Mouse (Mus musculus) hindbrain, embryonic 10.5 days (tissue): Measurements from ENCODE around the gene Eif2ak3. TPM values are rescaled to one million over a fixed set of nuclear protein-coding genes. Genes with fewer than 3 reads are reported as not detected.
"Not testable (repeated sequence)": the region's sequence is repeated elsewhere in the genome, so short reads cannot be mapped to it uniquely, and the experiment has no call there.

Experiments
- DNase-seq: peaks from one replicate; pipeline ENCODE4 v3.0.0-alpha.2; 2017; ENCODE audit warnings: low spot score
- H3K27ac ChIP-seq: fragments of 300-500 bp; sonication (generic); 2 replicates; pipeline ENCODE4 v1.5.1; 2016; ENCODE audit warnings: mild to moderate bottlenecking, moderate library complexity
- H3K27me3 ChIP-seq: fragments of 300-500 bp; sonication (generic); 2 replicates; pipeline ENCODE4 v1.6.1; 2016; ENCODE audit warnings: mild to moderate bottlenecking; ENCODE audit not compliant: poor library complexity, insufficient read depth, severe bottlenecking
- H3K36me3 ChIP-seq: fragments of 300-500 bp; sonication (generic); 2 replicates; pipeline ENCODE4 v1.6.1; 2016; ENCODE audit warnings: mild to moderate bottlenecking, moderate library complexity
- H3K4me1 ChIP-seq: fragments of 300-500 bp; sonication (generic); replicated peaks from 2 replicates; pipeline ENCODE4 v1.6.1; 2016; ENCODE audit warnings: mild to moderate bottlenecking
- H3K4me3 ChIP-seq: fragments of 300-500 bp; sonication (generic); 2 replicates; pipeline ENCODE4 v1.5.1; 2016; ENCODE audit warnings: mild to moderate bottlenecking, moderate library complexity
- H3K9me3 ChIP-seq: fragments of 300-500 bp; sonication (generic); 2 replicates; pipeline ENCODE4 v1.6.1; 2016; ENCODE audit warnings: mild to moderate bottlenecking, moderate library complexity
- WGBS: fragments of 180-500 bp; shearing (Covaris S2); methylation state at CpG from one replicate; pipeline ENCODE4 v1.1.7; 2016; 5-methylcytosine and 5-hydroxymethylcytosine counted together
- polyA plus RNA-seq: library from polyadenylated mRNA; unstranded; fragments of >200 nt; fragmentation: Nextera tagmentation; extraction: Ambion mirVana; gene quantifications from 2 replicates; pipeline ENCODE4 v1.2.1, GENCODE M21; 2016

Eif2ak3 gene
- polyA plus RNA-seq, 1 experiment from 2014 or later: 10.4 TPM

DNA sequence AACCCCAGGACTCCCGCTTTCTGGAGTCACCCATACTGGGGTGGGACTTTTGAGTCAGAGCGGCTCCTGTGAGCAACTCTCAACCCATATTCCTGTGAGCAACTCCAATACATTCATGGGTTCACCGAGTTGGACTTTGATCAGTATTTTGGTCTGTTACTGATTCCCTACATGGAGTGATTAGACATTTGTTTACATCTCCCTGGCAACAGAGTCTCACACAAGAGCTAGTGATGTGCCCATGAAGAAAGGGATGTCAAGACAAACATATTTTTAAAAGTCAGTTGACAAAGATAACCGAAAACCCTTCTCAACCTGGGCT lies 29.7 kb upstream of the Eif2ak3 start:
- WGBS: 89% methylated on average over 4 of the region's 4 CpGs
- Histone ChIP-seq H3K27ac (no peak overlapping the region), H3K4me3 (no peak overlapping the region), H3K9me3 (no peaks in the 10 kb centered on the region), H3K36me3 (no peaks in the 10 kb centered on the region), H3K4me1 (peaks cover 7% of the 10 kb centered on the region), H3K27me3 (no peaks in the 10 kb centered on the region)
- DNase-seq: no peak

- H3K4me3 ChIP-seq: no peak overlapping the region
- H3K9me3 ChIP-seq: no peaks in the 10 kb centered on the region
- H3K27ac ChIP-seq: no peak overlapping the region
- 86% methylated on average over 8 of the region's 8 CpGs for WGBS
- no peaks in the 10 kb centered on the region for H3K36me3 ChIP-seq
- no peaks in the 10 kb centered on the region for H3K27me3 ChIP-seq
- DNase-seq: no peak
- H3K4me1 ChIP-seq: peaks cover 7% of the 10 kb centered on the region
Measured at GRCm38 (mm10) chr6:70815471-70815870, 28.8 kb upstream of the Eif2ak3 start.

DNA sequence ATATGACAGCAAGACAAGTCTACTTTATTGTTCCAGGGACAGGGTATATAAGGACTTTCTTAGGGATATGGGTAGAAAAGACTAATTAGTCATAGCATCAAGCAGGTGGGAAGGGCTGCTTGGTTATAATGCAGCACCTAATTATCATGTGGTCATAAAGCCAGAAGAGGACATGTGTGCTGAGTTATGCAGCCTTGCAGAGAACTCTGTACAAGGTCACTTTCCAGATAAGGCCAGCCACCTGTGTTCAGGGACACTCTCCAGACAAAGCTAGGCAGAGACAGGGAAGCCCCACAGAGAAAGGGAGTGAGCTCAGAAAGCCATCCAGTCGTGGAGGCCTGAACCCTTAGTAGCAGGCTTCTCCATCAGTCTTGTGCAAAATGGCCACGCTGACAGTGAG lies 22.7 kb upstream of the Eif2ak3 start:
- DNase-seq: no peak
- Histone ChIP-seq H3K4me1 (peaks cover 11% of the 10 kb centered on the region), H3K27ac (no peak overlapping the region), H3K36me3 (no peaks in the 10 kb centered on the region), H3K9me3 (no peaks in the 10 kb centered on the region), H3K27me3 (no peaks in the 10 kb centered on the region), H3K4me3 (no peak overlapping the region)
- 73% methylated on average over 2 of the region's 2 CpGs for WGBS

DNA sequence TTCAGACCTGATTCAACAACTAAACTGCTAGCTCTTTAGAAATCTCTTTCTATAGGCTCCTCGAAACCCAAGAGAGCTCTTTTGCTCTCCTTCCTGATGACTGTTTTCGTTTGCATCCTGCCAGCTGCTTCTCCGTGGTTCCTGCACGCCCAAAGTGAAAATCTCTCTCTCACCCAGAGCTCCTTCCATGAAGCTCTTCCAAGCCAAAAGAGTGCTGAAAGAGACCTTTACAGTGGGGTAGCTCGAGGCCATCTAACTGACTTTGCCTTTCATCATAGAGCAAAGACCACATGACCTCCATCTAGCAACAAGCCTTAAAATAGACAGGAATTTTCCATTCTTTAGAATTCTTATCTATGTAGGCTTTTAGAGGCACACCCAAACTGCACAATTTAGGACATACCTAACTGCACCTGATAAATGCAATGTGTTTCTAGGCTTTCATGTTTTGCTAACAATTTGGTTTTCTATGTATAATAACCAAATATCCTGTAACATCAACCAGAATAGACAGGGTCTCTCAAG lies 21.9 kb upstream of the Eif2ak3 start:
- Histone ChIP-seq H3K27me3 (no peaks in the 10 kb centered on the region), H3K4me3 (no peak overlapping the region), H3K27ac (no peak overlapping the region), H3K4me1 (peaks cover 11% of the 10 kb centered on the region), H3K9me3 (no peaks in the 10 kb centered on the region), H3K36me3 (no peaks in the 10 kb centered on the region)
- WGBS: 69% methylated on average over 5 of the region's 5 CpGs
- DNase-seq: no peak

DNA sequence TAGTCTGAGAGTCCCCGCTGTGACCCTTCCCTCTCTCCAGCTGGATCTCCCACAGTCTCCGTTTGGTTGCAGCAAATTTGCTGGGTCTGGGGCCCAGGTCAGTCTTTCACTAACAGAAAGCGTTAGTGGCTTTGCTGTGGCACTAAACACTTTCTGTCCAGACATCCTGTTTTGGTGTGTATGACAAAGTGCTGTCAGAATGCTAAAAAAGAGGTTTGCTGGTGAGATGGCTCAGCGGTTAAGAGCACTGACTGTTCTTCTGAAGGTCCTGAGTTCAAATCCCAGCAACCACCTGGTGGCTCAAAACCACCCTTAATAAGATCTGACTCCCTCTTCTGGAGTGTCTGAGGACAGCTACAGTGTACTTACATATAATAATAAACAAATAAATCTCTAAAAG lies 21.0 kb upstream of the Eif2ak3 start:
- 68% methylated on average over 4 of the region's 4 CpGs for WGBS
- DNase-seq, H3K9me3 ChIP-seq, H3K27me3 ChIP-seq, H3K4me3 ChIP-seq, H3K27ac ChIP-seq, H3K36me3 ChIP-seq: not testable (repeated sequence)
- H3K4me1 ChIP-seq: peaks cover 11% of the 10 kb centered on the region

- Histone ChIP-seq H3K4me3 (peak overlapping the region; percentile 58), H3K9me3 (no peaks in the 10 kb centered on the region), H3K4me1 (peaks cover 11% of the 10 kb centered on the region), H3K27ac (peak overlapping the region; percentile 78), H3K27me3 (no peaks in the 10 kb centered on the region), H3K36me3 (no peaks in the 10 kb centered on the region)
- WGBS: 9% methylated on average over 23 of the region's 23 CpGs
- peak; percentile 67 for DNase-seq
Measured at GRCm38 (mm10) chr6:70824085-70824986, 20.0 kb upstream of the Eif2ak3 start.

- Histone ChIP-seq H3K9me3 (no peaks in the 10 kb centered on the region), H3K27ac (no peak overlapping the region), H3K4me1 (peaks cover 11% of the 10 kb centered on the region), H3K4me3 (peak overlapping the region; percentile 58), H3K27me3 (no peaks in the 10 kb centered on the region), H3K36me3 (no peaks in the 10 kb centered on the region)
- DNase-seq: no peak
- 51% methylated on average over 4 of the region's 4 CpGs for WGBS
Measured at GRCm38 (mm10) chr6:70824987-70825337, 19.4 kb upstream of the Eif2ak3 start.

DNA sequence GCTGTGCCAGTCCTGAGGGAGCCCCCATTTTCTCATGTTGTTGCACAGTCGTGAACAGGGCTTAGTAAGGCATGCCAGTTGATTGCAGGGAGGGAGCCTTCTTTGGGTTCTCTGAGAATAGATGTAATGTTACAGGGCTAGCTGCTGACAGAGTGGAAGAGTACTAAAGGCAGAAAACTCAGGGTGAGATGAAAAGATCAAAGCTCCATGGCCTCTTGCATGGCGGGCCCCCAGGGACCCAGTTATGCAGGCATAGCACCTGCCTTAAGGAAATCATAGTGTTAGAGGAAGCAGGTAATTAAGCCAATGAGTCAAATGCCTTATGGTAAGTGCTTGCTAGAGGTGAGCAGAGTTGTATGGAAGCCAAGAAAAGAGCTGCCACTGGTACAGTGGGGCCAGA lies 14.9 kb upstream of the Eif2ak3 start:
- no peak overlapping the region for H3K27ac ChIP-seq
- H3K9me3 ChIP-seq: no peaks in the 10 kb centered on the region
- no peak overlapping the region for H3K4me3 ChIP-seq
- H3K36me3 ChIP-seq: no peaks in the 10 kb centered on the region
- H3K27me3 ChIP-seq: no peaks in the 10 kb centered on the region
- DNase-seq: no peak
- peaks cover 4% of the 10 kb centered on the region; the same call in 1 of the 2 replicates for H3K4me1 ChIP-seq
- 62% methylated on average over 2 of the region's 2 CpGs for WGBS

- H3K9me3 ChIP-seq: no peaks in the 10 kb centered on the region
- 88% methylated on average over 3 of the region's 3 CpGs for whole genome bisulfite sequencing
Measured at GRCm38 (mm10) chr6:70830552-70830951, 13.8 kb upstream of the Eif2ak3 start.

GRCm38 (mm10) chr6:70831179-70831839 lies 13.0 kb upstream of the Eif2ak3 start:
- Histone ChIP-seq H3K36me3 (no peaks in the 10 kb centered on the region), H3K4me1 (no peaks in the 10 kb centered on the region), H3K9me3 (no peaks in the 10 kb centered on the region), H3K27me3 (no peaks in the 10 kb centered on the region), H3K27ac (no peak overlapping the region), H3K4me3 (no peak overlapping the region)
- DNase-seq: no peak
- 82% methylated on average over 10 of the region's 10 CpGs for WGBS

More at GRCm38 (mm10) chr6:70830552-70830951, 13.8 kb upstream of the Eif2ak3 start:
- no peak for DNase-seq
- no peak overlapping the region for H3K27ac ChIP-seq
- H3K4me1 ChIP-seq: no peaks in the 10 kb centered on the region
- H3K4me3 ChIP-seq: no peak overlapping the region
- H3K27me3 ChIP-seq: no peaks in the 10 kb centered on the region
- no peaks in the 10 kb centered on the region for H3K36me3 ChIP-seq

- WGBS: 83% methylated on average over 2 of the region's 2 CpGs
Measured at GRCm38 (mm10) chr6:70837297-70837696, 7.0 kb upstream of the Eif2ak3 start.

DNA sequence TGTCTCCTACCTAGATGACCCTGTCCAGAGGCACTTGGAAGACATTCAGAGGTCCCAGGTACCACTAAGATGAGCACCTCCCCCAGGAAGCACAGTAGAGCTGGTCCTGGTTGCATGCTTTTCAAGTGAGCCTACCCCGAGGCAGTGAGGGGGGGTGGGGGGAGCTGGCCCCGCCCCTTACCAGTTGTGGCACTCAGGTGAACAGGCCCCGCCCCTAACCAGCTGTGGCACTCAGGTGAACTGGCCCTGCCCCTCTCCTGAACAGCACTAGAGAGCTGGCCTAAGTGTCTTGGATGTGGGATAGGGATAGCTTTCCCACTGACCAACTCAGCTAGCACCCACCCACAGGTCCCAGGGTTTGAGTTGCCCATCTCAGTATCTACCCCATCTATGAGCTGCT lies 5.8 kb upstream of the Eif2ak3 start:
- 53% methylated on average over 3 of the region's 3 CpGs for WGBS
- Histone ChIP-seq H3K4me3 (no peak overlapping the region), H3K27me3 (no peaks in the 10 kb centered on the region), H3K9me3 (no peaks in the 10 kb centered on the region), H3K4me1 (peaks cover 8% of the 10 kb centered on the region), H3K27ac (no peak overlapping the region), H3K36me3 (no peaks in the 10 kb centered on the region)
- no peak for DNase-seq

More at GRCm38 (mm10) chr6:70837297-70837696, 7.0 kb upstream of the Eif2ak3 start:
- no peaks in the 10 kb centered on the region for H3K36me3 ChIP-seq
- no peaks in the 10 kb centered on the region for H3K9me3 ChIP-seq
- no peak for DNase-seq
- no peaks in the 10 kb centered on the region for H3K4me1 ChIP-seq
- no peaks in the 10 kb centered on the region for H3K27me3 ChIP-seq
- no peak overlapping the region for H3K4me3 ChIP-seq
- H3K27ac ChIP-seq: no peak overlapping the region

DNA sequence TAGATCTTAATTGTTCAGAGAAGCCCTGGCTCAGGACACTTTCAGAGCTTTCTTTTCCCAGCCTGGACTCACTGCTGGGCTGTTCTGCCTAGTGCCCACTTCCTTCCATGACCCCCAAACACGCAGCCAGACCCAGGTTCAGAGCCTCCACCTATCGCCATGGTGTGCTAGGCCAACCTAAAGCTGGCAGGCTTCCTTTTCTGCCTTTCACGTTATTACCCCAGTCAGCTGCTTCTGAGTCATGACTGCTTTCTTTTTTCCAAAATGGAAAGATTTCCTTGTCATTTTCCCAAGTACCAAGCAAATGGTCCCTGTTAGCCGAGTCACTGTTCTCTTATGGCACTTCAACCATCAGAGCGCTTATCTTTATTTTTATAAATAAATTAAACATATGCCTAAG lies 4.0 kb upstream of the Eif2ak3 start:
- no peaks in the 10 kb centered on the region for H3K36me3 ChIP-seq
- H3K27ac ChIP-seq: no peak overlapping the region
- peaks cover 15% of the 10 kb centered on the region for H3K4me1 ChIP-seq
- H3K9me3 ChIP-seq: no peaks in the 10 kb centered on the region
- WGBS: 71% methylated on average over 5 of the region's 5 CpGs
- DNase-seq: no peak
- H3K27me3 ChIP-seq: no peaks in the 10 kb centered on the region
- H3K4me3 ChIP-seq: no peak overlapping the region
